Mouse (Mus musculus): ENCODE results near the gene Atp2a2.

DNA sequence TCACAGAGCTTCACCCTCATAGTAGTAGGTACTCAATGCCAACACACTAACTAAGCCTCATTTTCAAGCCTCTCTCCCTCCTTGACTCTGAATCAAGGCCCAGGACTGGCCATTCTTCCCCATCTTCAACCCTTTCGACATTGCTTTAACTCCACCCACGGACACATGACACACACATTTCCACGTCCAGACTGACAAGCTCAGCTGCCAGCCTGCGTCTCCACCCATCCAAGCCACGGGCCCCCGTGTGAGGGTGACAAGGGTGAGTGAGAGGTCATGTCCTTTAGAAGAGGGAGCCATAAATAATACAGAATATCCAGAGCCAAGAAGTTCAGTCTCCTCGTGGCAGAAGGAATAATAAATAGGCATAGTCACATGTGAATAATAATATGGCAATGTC is 7.6 kb upstream of the Atp2a2 start:
- TF ChIP-seq GATA1 (IDR thresholded peaks at IDR 0.05; ENCODE audit: borderline replicate concordance, low read length) (no peak), FLI1 (IDR thresholded peaks at IDR 0.05; ENCODE audit: low read length) (no peak)

All from megakaryocyte, embryonic 14.5 days (primary cell).